Mouse (Mus musculus): ENCODE measurements around the gene Usp22. TPM values are rescaled to one million over a fixed set of nuclear protein-coding genes. Genes with fewer than 3 reads are reported as not detected.
A peak's percentile ranks its signal among the peaks of the same experiment; 100 is the strongest.

The Usp22 gene
- polyA plus RNA-seq (2012; rRNA removed) = 29.2 and 31.1 TPM in 2 replicates

- H3K36me3 ChIP-seq (ENCODE audit: control insufficient read depth, insufficient read depth, low read length) = no peaks in the 10 kb centered on the region
- peak within 1 kb of the TSS; percentile 85 for H3K27ac ChIP-seq (ENCODE audit: insufficient read depth, low read depth, low read length)
- TF ChIP-seq POLR2A (IDR thresholded peaks at IDR 0.05; ENCODE audit: low read depth, low read length) (peak; percentile 67), CTCF (conservative IDR thresholded peaks at IDR 0.05; ENCODE audit: insufficient read depth, insufficient read length, low read depth, low read length) (no peak)
Measured at GRCm38 (mm10) chr11:61174821-61175658, at the start of gene Usp22. TSS of gene Usp22 (minus strand) at chr11:61175055.

GRCm38 (mm10) chr11:61224234-61224744 lies 49.4 kb upstream of the Usp22 start:
- TF ChIP-seq CTCF (conservative IDR thresholded peaks at IDR 0.05; ENCODE audit: insufficient read depth, insufficient read length, low read depth, low read length) (no peak), POLR2A (IDR thresholded peaks at IDR 0.05; ENCODE audit: low read depth, low read length) (no peak)
- no peak for DNase-seq
- no peak overlapping the region for H3K27ac ChIP-seq (ENCODE audit: insufficient read depth, low read depth, low read length)
- no peaks in the 10 kb centered on the region for H3K4me1 ChIP-seq (ENCODE audit: control insufficient read depth, insufficient read depth, low read length)
- no peak overlapping the region for H3K4me3 ChIP-seq (ENCODE audit: insufficient read depth, low read depth, low read length)
- WGBS = 75% methylated on average over 6 of the region's 6 CpGs
- no peaks in the 10 kb centered on the region for H3K27me3 ChIP-seq (replicated peaks; ENCODE audit: control insufficient read depth, insufficient read depth, low read length)
- no peaks in the 10 kb centered on the region for H3K36me3 ChIP-seq (ENCODE audit: control insufficient read depth, insufficient read depth, low read length)

More at GRCm38 (mm10) chr11:61174821-61175658, at the start of gene Usp22:
- WGBS = under 1% methylated on average over 69 of the region's 69 CpGs
- peak; percentile 100 for DNase-seq
- H3K27me3 ChIP-seq (replicated peaks; ENCODE audit: control insufficient read depth, insufficient read depth, low read length) = no peaks in the 10 kb centered on the region
- peak within 1 kb of the TSS; percentile 96 for H3K4me3 ChIP-seq (ENCODE audit: insufficient read depth, low read depth, low read length)
- H3K4me1 ChIP-seq (ENCODE audit: control insufficient read depth, insufficient read depth, low read length) = no peaks in the 10 kb centered on the region

DNA sequence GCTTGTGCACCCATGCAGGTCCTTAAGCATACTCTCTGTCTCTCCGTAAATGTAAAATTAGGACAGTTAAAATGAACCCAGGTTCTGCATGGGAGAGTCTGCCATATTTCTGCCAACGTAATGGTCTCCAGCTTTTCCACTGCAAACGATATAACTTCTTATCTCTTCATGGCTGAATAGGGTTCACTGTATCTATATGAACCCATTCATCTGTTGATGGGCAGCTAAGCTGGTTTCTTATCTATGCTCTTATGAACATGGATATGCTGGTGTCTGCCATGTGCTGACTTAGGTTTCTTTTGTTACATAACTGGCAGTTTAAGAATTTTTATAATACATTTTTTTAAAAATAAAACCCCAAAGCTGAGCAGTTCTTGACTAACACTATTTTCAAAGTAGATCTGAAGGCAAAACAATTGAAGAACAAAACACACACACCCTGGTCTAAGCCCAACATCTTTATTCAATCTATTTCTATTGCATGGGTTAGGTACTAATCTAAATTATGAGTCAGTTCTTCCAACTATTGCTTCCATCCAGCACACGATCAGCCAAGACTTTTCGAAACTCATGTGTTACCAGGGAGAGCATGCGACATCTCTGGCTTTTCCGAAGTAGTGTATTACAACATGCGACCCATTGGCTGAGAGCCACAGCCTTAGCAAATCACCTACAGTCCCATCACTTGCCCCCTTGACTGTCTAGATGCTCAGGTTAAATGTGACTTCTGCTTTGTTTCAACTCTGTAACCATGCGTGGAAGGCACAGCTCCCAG lies 48.3 kb upstream of the Usp22 start:
- Histone ChIP-seq H3K4me1 (ENCODE audit: control insufficient read depth, insufficient read depth, low read length) (no peaks in the 10 kb centered on the region), H3K4me3 (ENCODE audit: insufficient read depth, low read depth, low read length) (no peak overlapping the region), H3K36me3 (ENCODE audit: control insufficient read depth, insufficient read depth, low read length) (no peaks in the 10 kb centered on the region), H3K27me3 (replicated peaks; ENCODE audit: control insufficient read depth, insufficient read depth, low read length) (no peaks in the 10 kb centered on the region), H3K27ac (ENCODE audit: insufficient read depth, low read depth, low read length) (no peak overlapping the region)
- TF ChIP-seq POLR2A (IDR thresholded peaks at IDR 0.05; ENCODE audit: low read depth, low read length) = no peak
- no peak for TF ChIP-seq CTCF (conservative IDR thresholded peaks at IDR 0.05; ENCODE audit: insufficient read depth, insufficient read length, low read depth, low read length)
- DNase-seq = no peak
- 89% methylated on average over 9 of the region's 9 CpGs for WGBS

DNA sequence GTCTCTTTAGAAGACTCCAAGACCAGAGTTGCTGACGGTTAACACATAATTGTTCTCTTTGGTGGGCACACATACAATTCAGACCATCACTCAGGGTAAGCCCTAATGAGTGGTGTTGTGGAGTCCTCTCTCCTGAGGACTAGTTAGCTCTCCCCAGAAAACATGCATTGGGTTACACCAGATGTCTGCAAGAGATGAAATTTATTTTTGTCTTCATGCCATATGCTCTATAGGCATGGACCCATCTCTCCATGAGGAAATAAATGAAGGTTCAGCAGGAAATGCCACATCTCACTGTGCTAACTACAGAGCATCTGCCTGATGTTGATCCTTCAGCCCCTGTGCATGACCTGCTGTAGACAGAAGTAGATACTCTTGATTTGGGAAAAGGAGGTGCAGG lies 47.2 kb upstream of the Usp22 start:
- no peak for TF ChIP-seq CTCF (conservative IDR thresholded peaks at IDR 0.05; ENCODE audit: insufficient read depth, insufficient read length, low read depth, low read length)
- no peak for TF ChIP-seq POLR2A (IDR thresholded peaks at IDR 0.05; ENCODE audit: low read depth, low read length)
- H3K27ac ChIP-seq (ENCODE audit: insufficient read depth, low read depth, low read length) = no peak overlapping the region
- no peak for DNase-seq
- no peak overlapping the region for H3K4me3 ChIP-seq (ENCODE audit: insufficient read depth, low read depth, low read length)
- H3K4me1 ChIP-seq (ENCODE audit: control insufficient read depth, insufficient read depth, low read length) = no peaks in the 10 kb centered on the region
- H3K36me3 ChIP-seq (ENCODE audit: control insufficient read depth, insufficient read depth, low read length) = no peaks in the 10 kb centered on the region
- 76% methylated on average over 1 of the region's 1 CpGs for WGBS
- H3K27me3 ChIP-seq (replicated peaks; ENCODE audit: control insufficient read depth, insufficient read depth, low read length) = no peaks in the 10 kb centered on the region

DNA sequence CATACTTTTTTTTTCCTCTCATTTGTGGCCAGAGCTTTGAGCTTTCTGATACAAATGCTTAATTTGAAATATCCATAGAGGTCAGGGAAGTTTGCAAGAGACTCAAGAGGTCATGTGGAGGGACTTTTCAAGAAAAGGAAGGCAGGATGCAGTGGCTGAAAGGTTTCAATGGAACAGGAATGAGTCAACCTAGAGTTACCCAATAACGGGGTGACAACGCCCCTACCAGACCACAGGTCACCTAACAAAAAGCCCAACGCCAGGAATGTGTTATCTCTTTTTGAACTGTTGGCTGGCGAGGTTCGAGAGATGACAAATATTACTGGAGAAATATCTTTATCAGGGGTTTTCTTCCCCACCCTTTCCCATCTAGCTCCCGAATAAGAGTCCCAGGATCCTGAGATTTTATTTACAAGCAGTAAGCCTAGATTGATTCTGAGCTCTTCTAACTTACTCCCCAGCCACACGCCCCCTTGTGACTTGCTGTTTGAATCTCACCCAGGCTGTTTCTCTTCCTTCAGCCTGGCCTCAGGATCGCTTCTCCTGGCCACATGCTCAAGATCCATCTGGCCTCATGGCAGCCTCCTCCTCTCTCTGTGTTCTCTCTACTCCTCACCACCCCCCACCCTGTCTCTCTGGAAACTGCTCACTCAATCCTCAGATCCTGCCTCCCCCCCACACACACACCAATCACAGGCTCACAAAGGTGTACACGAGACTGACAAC lies 45.5 kb upstream of the Usp22 start:
- Histone ChIP-seq H3K4me1 (ENCODE audit: control insufficient read depth, insufficient read depth, low read length) (no peaks in the 10 kb centered on the region), H3K27me3 (replicated peaks; ENCODE audit: control insufficient read depth, insufficient read depth, low read length) (no peaks in the 10 kb centered on the region), H3K27ac (ENCODE audit: insufficient read depth, low read depth, low read length) (no peak overlapping the region), H3K4me3 (ENCODE audit: insufficient read depth, low read depth, low read length) (no peak overlapping the region), H3K36me3 (ENCODE audit: control insufficient read depth, insufficient read depth, low read length) (no peaks in the 10 kb centered on the region)
- TF ChIP-seq CTCF (conservative IDR thresholded peaks at IDR 0.05; ENCODE audit: insufficient read depth, insufficient read length, low read depth, low read length) (0 out of 2 replicates have a peak, but pooled peaks have one; percentile 13), POLR2A (IDR thresholded peaks at IDR 0.05; ENCODE audit: low read depth, low read length) (no peak)
- 66% methylated on average over 9 of the region's 9 CpGs for WGBS
- DNase-seq = no peak

DNA sequence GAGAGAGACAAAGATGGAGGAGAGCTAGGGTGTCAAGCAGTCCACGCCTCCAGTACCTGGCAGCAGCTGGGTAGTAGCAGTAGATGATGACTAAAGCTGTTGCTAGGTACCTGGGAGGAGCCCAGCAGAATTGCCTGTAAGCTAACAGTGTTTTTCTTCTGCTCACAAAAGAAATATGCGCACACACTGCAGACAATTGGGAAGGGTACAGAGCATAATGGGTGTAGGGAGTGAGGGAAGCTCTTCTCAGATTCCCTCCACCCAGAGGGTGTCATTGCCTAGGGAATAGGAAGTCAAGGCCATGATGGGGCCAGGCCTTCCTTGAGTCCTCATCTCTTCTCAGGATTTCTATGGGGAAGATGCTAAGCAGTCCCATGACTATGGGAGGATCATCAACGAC lies 41.1 kb upstream of the Usp22 start:
- Histone ChIP-seq H3K36me3 (ENCODE audit: control insufficient read depth, insufficient read depth, low read length) (no peaks in the 10 kb centered on the region), H3K27me3 (replicated peaks; ENCODE audit: control insufficient read depth, insufficient read depth, low read length) (no peaks in the 10 kb centered on the region), H3K4me3 (ENCODE audit: insufficient read depth, low read depth, low read length) (no peak overlapping the region), H3K4me1 (ENCODE audit: control insufficient read depth, insufficient read depth, low read length) (no peaks in the 10 kb centered on the region), H3K27ac (ENCODE audit: insufficient read depth, low read depth, low read length) (no peak overlapping the region)
- no peak for DNase-seq
- 72% methylated on average over 3 of the region's 3 CpGs for WGBS
- no peak for TF ChIP-seq CTCF (conservative IDR thresholded peaks at IDR 0.05; ENCODE audit: insufficient read depth, insufficient read length, low read depth, low read length)
